Mouse (Mus musculus): ENCODE data around the gene Pik3r4. TPM values are rescaled to one million over a fixed set of nuclear protein-coding genes. Genes with fewer than 3 reads are reported as not detected.
"Not testable (repeated sequence)": the region's sequence is repeated elsewhere in the genome, so short reads cannot be mapped to it uniquely, and the experiment has no call there.

Gene Pik3r4
- 25.8 and 27.4 TPM in 2 replicates for polyA plus RNA-seq (2016; fragmentation: Nextera tagmentation; extraction: Ambion mirVana)

GRCm38 (mm10) chr9:105642460-105643371, at the start of gene Pik3r4:
TSS of gene Pik3r4 (plus strand) at chr9:105642978.
- peak; percentile 93 for ATAC-seq (ENCODE audit: low FRiP score)
- peak within 1 kb of the TSS; percentile 74 for H3K4me2 ChIP-seq
- no peaks in the 10 kb centered on the region for H3K9me3 ChIP-seq
- peaks cover 10% of the 10 kb centered on the region for H3K4me1 ChIP-seq
- no peaks in the 10 kb centered on the region for H3K27me3 ChIP-seq
- H3K9ac ChIP-seq, result peak within 1 kb of the TSS; percentile 82
- peak within 1 kb of the TSS; percentile 82 for H3K4me3 ChIP-seq (replicated peaks)
- 0 out of 2 replicates have a peak within 1 kb of the TSS, but pooled peaks have one; percentile 65 for H3K27ac ChIP-seq
- 6% methylated on average over 37 of the region's 37 CpGs for WGBS
- H3K36me3 ChIP-seq (replicated peaks), result peaks cover 24% of the 10 kb centered on the region

GRCm38 (mm10) chr9:105598906-105599305, 43.9 kb upstream of the Pik3r4 start:
- 92% methylated on average over 4 of the region's 4 CpGs for WGBS

GRCm38 (mm10) chr9:105611980-105612771, 30.6 kb upstream of the Pik3r4 start:
- Histone ChIP-seq H3K27ac (no peak overlapping the region), H3K4me1 (no peaks in the 10 kb centered on the region), H3K9me3 (no peaks in the 10 kb centered on the region), H3K36me3 (replicated peaks) (no peaks in the 10 kb centered on the region), H3K4me3 (replicated peaks) (no peak overlapping the region), H3K27me3 (no peaks in the 10 kb centered on the region), H3K4me2 (no peak overlapping the region), H3K9ac (no peak overlapping the region)
- no peak for ATAC-seq (ENCODE audit: low FRiP score)
- 85% methylated on average over 15 of the region's 15 CpGs for WGBS

More at GRCm38 (mm10) chr9:105598906-105599305, 43.9 kb upstream of the Pik3r4 start:
- no peak overlapping the region for H3K4me2 ChIP-seq
- H3K36me3 ChIP-seq (replicated peaks), result no peaks in the 10 kb centered on the region
- H3K4me3 ChIP-seq (replicated peaks), result no peak overlapping the region
- no peaks in the 10 kb centered on the region for H3K27me3 ChIP-seq
- no peaks in the 10 kb centered on the region for H3K9me3 ChIP-seq
- no peak for ATAC-seq (ENCODE audit: low FRiP score)
- H3K4me1 ChIP-seq, result no peaks in the 10 kb centered on the region
- H3K27ac ChIP-seq, result no peak overlapping the region
- no peak overlapping the region for H3K9ac ChIP-seq

GRCm38 (mm10) chr9:105612919-105613318, 29.9 kb upstream of the Pik3r4 start:
- H3K27me3 ChIP-seq, result no peaks in the 10 kb centered on the region
- no peaks in the 10 kb centered on the region for H3K4me1 ChIP-seq
- no peaks in the 10 kb centered on the region for H3K9me3 ChIP-seq
- H3K9ac ChIP-seq, result no peak overlapping the region
- no peak overlapping the region for H3K4me3 ChIP-seq (replicated peaks)
- no peaks in the 10 kb centered on the region for H3K36me3 ChIP-seq (replicated peaks)
- H3K4me2 ChIP-seq, result no peak overlapping the region
- no peak overlapping the region for H3K27ac ChIP-seq
- WGBS, result 83% methylated on average over 7 of the region's 7 CpGs
- ATAC-seq (ENCODE audit: low FRiP score), result no peak

GRCm38 (mm10) chr9:105615952-105616351, 26.8 kb upstream of the Pik3r4 start:
- Histone ChIP-seq H3K4me2 (no peak overlapping the region), H3K27ac (no peak overlapping the region), H3K9me3 (no peaks in the 10 kb centered on the region), H3K36me3 (replicated peaks) (no peaks in the 10 kb centered on the region), H3K9ac (no peak overlapping the region), H3K4me3 (replicated peaks) (no peak overlapping the region), H3K27me3 (no peaks in the 10 kb centered on the region), H3K4me1 (no peaks in the 10 kb centered on the region)
- no peak for ATAC-seq (ENCODE audit: low FRiP score)
- WGBS, result 84% methylated on average over 2 of the region's 2 CpGs

- H3K36me3 ChIP-seq (replicated peaks); H3K4me1 ChIP-seq; H3K4me3 ChIP-seq (replicated peaks); H3K9me3 ChIP-seq; H3K9ac ChIP-seq; H3K27me3 ChIP-seq; ATAC-seq (ENCODE audit: low FRiP score); H3K27ac ChIP-seq; H3K4me2 ChIP-seq: not testable (repeated sequence)
These were observed 25.5 kb upstream of the Pik3r4 start for GRCm38 (mm10) chr9:105617274-105617673.

GRCm38 (mm10) chr9:105633961-105634360, 8.8 kb upstream of the Pik3r4 start:
- no peak for ATAC-seq (ENCODE audit: low FRiP score)
- Histone ChIP-seq H3K27ac (no peak overlapping the region), H3K4me3 (replicated peaks) (no peak overlapping the region), H3K4me2 (no peak overlapping the region), H3K36me3 (replicated peaks) (no peaks in the 10 kb centered on the region), H3K9me3 (no peaks in the 10 kb centered on the region), H3K9ac (no peak overlapping the region), H3K4me1 (no peaks in the 10 kb centered on the region), H3K27me3 (no peaks in the 10 kb centered on the region)
- WGBS, result 92% methylated on average over 2 of the region's 2 CpGs

- H3K4me2 ChIP-seq; H3K9me3 ChIP-seq; ATAC-seq (ENCODE audit: low FRiP score); H3K9ac ChIP-seq; H3K27ac ChIP-seq; H3K4me3 ChIP-seq (replicated peaks); H3K4me1 ChIP-seq; H3K27me3 ChIP-seq: not testable (repeated sequence)
- WGBS, result 67% methylated on average over 6 of the region's 6 CpGs
- peaks cover 18% of the 10 kb centered on the region for H3K36me3 ChIP-seq (replicated peaks)
These were observed 1.4 kb upstream of the Pik3r4 start for GRCm38 (mm10) chr9:105641377-105641776.

- WGBS, result 81% methylated on average over 2 of the region's 2 CpGs
These were observed 13.4 kb downstream of the Pik3r4 start for GRCm38 (mm10) chr9:105656189-105656588.

GRCm38 (mm10) chr9:105658216-105658615, 15.4 kb downstream of the Pik3r4 start:
- Histone ChIP-seq H3K36me3 (replicated peaks) (peaks cover 58% of the 10 kb centered on the region), H3K27ac (no peak overlapping the region), H3K4me1 (no peaks in the 10 kb centered on the region), H3K4me2 (no peak overlapping the region), H3K4me3 (replicated peaks) (no peak overlapping the region), H3K9ac (no peak overlapping the region), H3K27me3 (no peaks in the 10 kb centered on the region), H3K9me3 (no peaks in the 10 kb centered on the region)
- 95% methylated on average over 12 of the region's 12 CpGs for WGBS
- no peak for ATAC-seq (ENCODE audit: low FRiP score)

More at GRCm38 (mm10) chr9:105656189-105656588, 13.4 kb downstream of the Pik3r4 start:
- no peak overlapping the region for H3K27ac ChIP-seq
- no peak for ATAC-seq (ENCODE audit: low FRiP score)
- no peak overlapping the region for H3K9ac ChIP-seq
- H3K4me2 ChIP-seq, result no peak overlapping the region
- no peak overlapping the region for H3K4me3 ChIP-seq (replicated peaks)
- no peaks in the 10 kb centered on the region for H3K9me3 ChIP-seq
- peaks cover 41% of the 10 kb centered on the region for H3K36me3 ChIP-seq (replicated peaks)
- no peaks in the 10 kb centered on the region for H3K27me3 ChIP-seq
- no peaks in the 10 kb centered on the region for H3K4me1 ChIP-seq

- H3K4me2 ChIP-seq, result no peak overlapping the region
- H3K4me1 ChIP-seq, result no peaks in the 10 kb centered on the region
- WGBS, result 88% methylated on average over 6 of the region's 6 CpGs
- H3K27ac ChIP-seq, result 0 out of 2 replicates have a peak overlapping the region, but pooled peaks have one; percentile 36
- H3K27me3 ChIP-seq, result no peaks in the 10 kb centered on the region
- H3K36me3 ChIP-seq (replicated peaks), result peaks cover 60% of the 10 kb centered on the region
- H3K9me3 ChIP-seq, result no peaks in the 10 kb centered on the region
- H3K9ac ChIP-seq, result no peak overlapping the region
- no peak overlapping the region for H3K4me3 ChIP-seq (replicated peaks)
- ATAC-seq (ENCODE audit: low FRiP score), result no peak
These were observed 17.1 kb downstream of the Pik3r4 start for GRCm38 (mm10) chr9:105659877-105660276.

- Histone ChIP-seq H3K27me3 (no peaks in the 10 kb centered on the region), H3K36me3 (replicated peaks) (peaks cover 74% of the 10 kb centered on the region), H3K4me2 (no peak overlapping the region), H3K4me3 (replicated peaks) (no peak overlapping the region), H3K9ac (no peak overlapping the region), H3K27ac (no peak overlapping the region), H3K4me1 (no peaks in the 10 kb centered on the region), H3K9me3 (no peaks in the 10 kb centered on the region)
- no peak for ATAC-seq (ENCODE audit: low FRiP score)
- 91% methylated on average over 7 of the region's 7 CpGs for WGBS
These were observed 22.5 kb downstream of the Pik3r4 start for GRCm38 (mm10) chr9:105665269-105665668.
